Mouse (Mus musculus) embryonic fibroblast, embryonic 13.5 days (primary cell): ENCODE results near the gene Wdr82. TPM values are rescaled to one million over a fixed set of nuclear protein-coding genes. Genes with fewer than 3 reads are reported as not detected.

Experiments used
- H3K27ac ChIP-seq: 2 replicates; pipeline ENCODE4 v1.5.1; 2012; ENCODE audit warnings: low read length, control low read depth, inconsistent platforms; ENCODE audit not compliant: insufficient read depth
- H3K4me1 ChIP-seq: 2 replicates; pipeline ENCODE4 v1.6.1; 2011; ENCODE audit warnings: low read length; ENCODE audit not compliant: control insufficient read depth, insufficient read depth
- H3K4me3 ChIP-seq: 2 replicates; pipeline ENCODE4 v1.5.1; 2011; ENCODE audit warnings: mild to moderate bottlenecking, control low read depth, low read length; ENCODE audit not compliant: insufficient read depth
- CTCF ChIP-seq: IDR thresholded peaks from 2 replicates; pipeline ENCODE4 v1.5.1; 2011; ENCODE audit warnings: mild to moderate bottlenecking, control low read depth, low read length, moderate library complexity, borderline replicate concordance; ENCODE audit not compliant: insufficient read depth
- POLR2A ChIP-seq: IDR thresholded peaks from 2 replicates; pipeline ENCODE4 v1.6.1; 2011; ENCODE audit warnings: low read depth, mild to moderate bottlenecking, control low read depth, low read length, moderate library complexity
- polyA plus RNA-seq: library from polyadenylated mRNA; stranded (reverse); fragments of >200 nt; gene quantifications from 2 replicates; pipeline ENCODE4 v1.2.4, GENCODE M21; 2011; ENCODE audit warnings: low read depth; ENCODE audit not compliant: missing spikeins, insufficient read length

Wdr82 gene
- polyA plus RNA-seq, 1 experiment, result 120 TPM

GRCm38 (mm10) chr9:106203990-106204851 is 33.5 kb downstream of the Wdr82 start:
- H3K4me1 ChIP-seq, result 0 out of 2 replicates have a peak, but pooled peaks cover 2% of the 10 kb centered on the region
- TF ChIP-seq CTCF, result no peak
- no peak overlapping the region for H3K27ac ChIP-seq
- no peak overlapping the region for H3K4me3 ChIP-seq

- H3K27ac ChIP-seq, result no peak overlapping the region
- 0 out of 2 replicates have a peak, but pooled peaks cover 2% of the 10 kb centered on the region for H3K4me1 ChIP-seq
- TF ChIP-seq CTCF (no peak), POLR2A (no peak)
- no peak overlapping the region for H3K4me3 ChIP-seq
These were observed 35.1 kb downstream of the Wdr82 start for GRCm38 (mm10) chr9:106205713-106206290.

GRCm38 (mm10) chr9:106206515-106206914 is 35.8 kb downstream of the Wdr82 start:
- H3K4me1 ChIP-seq, result peaks cover 2% of the 10 kb centered on the region; the same call in 1 of the 2 replicates
- TF ChIP-seq POLR2A (no peak), CTCF (no peak)
- H3K27ac ChIP-seq, result no peak overlapping the region
- H3K4me3 ChIP-seq, result no peak overlapping the region

GRCm38 (mm10) chr9:106208181-106208580 is 37.5 kb downstream of the Wdr82 start:
- no peak overlapping the region for H3K27ac ChIP-seq
- no peak overlapping the region for H3K4me3 ChIP-seq
- no peak for TF ChIP-seq POLR2A
- TF ChIP-seq CTCF, result no peak
- peaks cover 2% of the 10 kb centered on the region; the same call in 1 of the 2 replicates for H3K4me1 ChIP-seq

- Histone ChIP-seq H3K4me3 (no peak overlapping the region), H3K4me1 (peaks cover 2% of the 10 kb centered on the region; the same call in 1 of the 2 replicates), H3K27ac (no peak overlapping the region)
- TF ChIP-seq POLR2A (no peak), CTCF (no peak)
These were observed 39.2 kb downstream of the Wdr82 start for GRCm38 (mm10) chr9:106209954-106210353.

GRCm38 (mm10) chr9:106210853-106211609 is 40.3 kb downstream of the Wdr82 start:
- H3K27ac ChIP-seq, result no peak overlapping the region
- TF ChIP-seq POLR2A (no peak), CTCF (no peak)
- no peak overlapping the region for H3K4me3 ChIP-seq
- H3K4me1 ChIP-seq, result peaks cover 2% of the 10 kb centered on the region; the same call in 1 of the 2 replicates

GRCm38 (mm10) chr9:106211680-106212593 is 41.2 kb downstream of the Wdr82 start:
- Histone ChIP-seq H3K27ac (peak overlapping the region; percentile 9; the same call in 1 of the 2 replicates), H3K4me1 (no peaks in the 10 kb centered on the region; the same call in 1 of the 2 replicates), H3K4me3 (no peak overlapping the region)
- TF ChIP-seq CTCF (peak; percentile 98), POLR2A (peak; percentile 43; the same call in 1 of the 2 replicates)

- Histone ChIP-seq H3K4me3 (no peak overlapping the region), H3K27ac (no peak overlapping the region), H3K4me1 (no peaks in the 10 kb centered on the region; the same call in 1 of the 2 replicates)
- TF ChIP-seq CTCF (no peak), POLR2A (no peak)
These were observed 41.9 kb downstream of the Wdr82 start for GRCm38 (mm10) chr9:106212594-106212981.
